Mouse (Mus musculus): ENCODE data around the gene Ryr3. TPM values are rescaled to one million over a fixed set of nuclear protein-coding genes. Genes with fewer than 3 reads are reported as not detected.

Gene Ryr3
- total RNA-seq, 2 experiments from 2014 or later = 0.40 to 0.53 TPM

DNA sequence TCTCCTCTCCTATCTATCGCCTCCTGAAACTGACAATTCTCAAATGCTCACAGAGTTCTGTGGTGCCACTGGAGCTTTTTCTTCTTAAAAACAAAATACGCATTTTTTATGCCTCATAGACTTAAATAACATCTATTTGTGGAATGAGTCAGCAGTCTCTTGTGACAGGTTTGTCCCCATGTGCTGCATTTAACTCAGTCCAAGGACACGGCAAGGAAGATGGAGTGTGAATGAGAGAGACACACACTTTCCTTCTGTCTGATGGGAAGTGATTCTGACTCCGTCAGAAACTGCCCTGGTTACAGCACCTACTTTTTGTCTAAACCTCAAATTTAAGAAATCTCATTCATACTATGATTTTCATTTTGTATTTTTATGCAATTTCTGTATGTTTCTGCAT, 306.3 kb downstream of the Ryr3 start:
- no peak for DNase-seq

DNA sequence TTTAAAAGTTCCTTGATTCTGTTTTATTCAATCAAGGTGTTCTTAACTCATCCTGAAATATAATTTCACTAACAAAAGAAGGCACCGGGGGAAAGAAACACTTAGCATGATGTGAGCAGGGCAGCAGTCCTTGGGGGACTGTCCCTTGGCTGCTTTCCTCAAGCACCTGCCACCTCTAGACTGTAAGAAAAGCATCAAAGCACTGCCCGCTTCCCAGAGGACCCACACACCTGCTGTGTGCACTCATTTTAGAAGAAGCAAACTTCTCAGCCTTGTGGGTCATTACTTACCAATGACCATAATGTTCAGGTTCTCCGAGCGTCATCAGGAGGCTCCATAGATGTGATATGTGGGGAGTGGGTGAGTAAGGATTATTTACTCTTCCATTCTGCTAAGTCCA, 307.8 kb downstream of the Ryr3 start:
- no peak for DNase-seq

DNA sequence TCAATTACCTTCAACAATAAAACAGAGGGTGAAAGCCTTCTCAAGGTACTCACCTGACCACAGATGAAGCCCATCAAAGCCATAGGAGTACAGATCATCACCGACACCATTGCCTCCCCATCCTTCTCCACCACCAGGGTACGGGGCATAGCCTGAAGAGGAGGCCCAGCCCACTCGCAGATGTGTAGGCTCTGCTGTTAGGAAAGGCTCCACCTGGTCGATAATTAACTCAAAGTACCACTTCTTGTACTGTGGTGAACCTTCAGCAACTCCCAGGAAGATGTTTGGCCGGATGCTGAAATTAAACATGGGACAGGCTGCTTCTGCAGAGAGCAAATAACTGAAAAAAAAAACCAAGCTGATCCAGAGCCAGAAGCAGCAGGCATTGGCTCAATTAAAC, 316.1 kb downstream of the Ryr3 start:
- no peak for DNase-seq

DNA sequence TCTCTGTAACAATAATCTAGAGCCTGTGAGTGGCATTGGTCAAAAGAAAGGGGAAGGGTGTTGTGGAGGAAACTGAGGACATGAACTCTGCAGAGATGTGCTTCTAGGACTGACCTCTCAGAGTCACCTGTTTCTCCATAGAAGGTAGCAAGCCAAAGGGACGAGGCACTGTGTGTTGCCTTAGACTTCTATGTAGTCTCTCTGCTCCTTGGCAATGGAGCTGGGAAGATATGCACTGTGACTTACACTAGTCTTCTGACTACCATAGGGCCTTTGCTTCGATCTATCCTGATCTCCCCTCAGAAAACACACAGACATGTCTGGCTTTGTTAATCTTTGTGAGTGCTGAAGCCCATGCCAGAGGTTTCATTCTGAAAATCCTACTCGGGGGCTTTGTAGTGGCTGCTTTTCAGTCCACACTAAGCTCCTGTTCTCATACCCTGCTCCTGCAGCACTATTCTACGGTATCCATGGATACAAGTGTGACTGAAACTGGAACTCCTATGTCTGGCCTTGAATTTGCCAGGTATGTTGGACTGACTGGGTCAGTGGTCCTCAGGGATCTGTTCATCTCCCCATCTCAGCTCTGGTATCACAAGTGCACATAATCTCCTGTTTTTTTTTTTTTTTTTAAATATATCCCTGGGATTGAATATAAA, 332.3 kb downstream of the Ryr3 start:
- DNase-seq = no peak

DNA sequence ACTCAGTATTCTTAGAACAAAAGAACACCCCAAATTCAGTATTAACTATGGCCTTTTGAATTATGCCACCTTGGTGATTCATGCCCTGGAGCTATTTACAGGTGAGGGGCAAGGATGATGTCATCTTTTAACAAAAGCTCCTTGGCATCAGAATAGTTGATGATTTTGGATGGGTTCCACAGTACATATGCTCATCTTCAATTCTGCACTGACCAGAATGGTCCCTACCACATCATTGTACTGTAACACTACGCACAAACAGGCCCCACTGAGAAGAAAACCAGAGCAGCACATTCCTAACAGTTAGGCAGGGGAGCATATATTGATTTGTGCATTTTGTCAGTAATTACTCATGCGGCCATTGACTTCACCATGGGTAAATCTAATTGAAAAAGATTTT, 335.1 kb downstream of the Ryr3 start:
- DNase-seq = no peak

DNA sequence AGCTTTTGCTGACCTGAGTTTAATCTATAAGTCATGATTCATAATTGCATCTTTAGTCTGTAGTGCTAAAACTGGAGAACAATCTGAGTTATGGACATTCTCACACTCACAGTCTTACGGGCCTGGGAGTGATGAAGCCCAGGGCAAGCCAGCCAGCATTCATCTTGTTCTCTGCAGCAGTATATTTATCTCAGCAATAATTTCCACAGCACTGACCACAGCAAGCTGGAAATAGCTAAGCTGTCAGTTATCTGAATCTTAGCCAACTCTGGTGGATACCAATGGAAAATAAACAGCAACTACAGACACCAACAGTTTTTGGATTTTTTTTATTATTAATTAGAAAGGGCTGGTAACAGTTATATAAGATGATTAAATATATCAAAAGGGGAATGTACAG, 335.5 kb downstream of the Ryr3 start:
- DNase-seq = no peak

DNA sequence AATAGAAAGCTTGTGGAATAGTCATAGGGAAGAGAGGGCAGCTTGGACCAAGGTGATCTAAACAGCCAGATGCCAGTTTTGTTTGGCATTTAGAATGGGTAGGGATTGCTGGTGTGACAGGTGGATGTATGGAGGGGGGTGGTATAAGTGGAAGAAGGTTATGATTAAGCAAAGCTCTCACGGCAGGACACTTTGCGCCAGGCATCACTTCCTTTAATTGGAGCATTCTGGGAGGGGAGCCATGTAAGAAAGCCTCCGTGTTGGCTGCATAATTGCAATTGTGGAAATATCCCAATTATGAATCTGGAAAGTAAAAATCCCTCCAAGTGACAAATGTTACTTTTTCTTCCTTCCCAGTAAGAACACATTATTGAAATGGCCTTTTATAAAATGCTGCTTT, 339.5 kb downstream of the Ryr3 start:
- no peak for DNase-seq

DNA sequence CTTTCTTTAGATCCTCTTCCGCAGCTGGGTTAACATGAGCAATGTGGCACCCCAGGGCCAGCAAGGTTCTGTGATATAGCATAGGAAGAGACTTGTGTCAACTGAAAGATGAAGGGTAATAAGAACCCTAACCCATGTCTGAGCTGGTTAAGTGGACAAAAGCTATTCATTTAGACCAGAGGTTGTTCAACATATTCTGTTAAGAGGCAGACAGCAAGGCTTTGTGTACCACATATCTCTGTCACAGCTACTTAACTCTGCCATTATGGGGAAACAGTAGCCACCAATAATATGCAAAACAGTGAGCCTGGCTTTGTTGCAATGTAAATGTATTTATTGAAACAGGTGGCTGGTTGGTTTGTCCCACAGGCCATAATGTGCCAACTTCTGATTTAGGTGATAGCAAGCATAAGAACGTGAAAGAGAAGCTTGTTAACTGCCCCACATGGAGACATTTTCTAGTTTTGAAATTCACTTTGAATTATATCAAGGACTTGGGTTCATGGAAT, 350.8 kb downstream of the Ryr3 start:
- no peak for DNase-seq

DNA sequence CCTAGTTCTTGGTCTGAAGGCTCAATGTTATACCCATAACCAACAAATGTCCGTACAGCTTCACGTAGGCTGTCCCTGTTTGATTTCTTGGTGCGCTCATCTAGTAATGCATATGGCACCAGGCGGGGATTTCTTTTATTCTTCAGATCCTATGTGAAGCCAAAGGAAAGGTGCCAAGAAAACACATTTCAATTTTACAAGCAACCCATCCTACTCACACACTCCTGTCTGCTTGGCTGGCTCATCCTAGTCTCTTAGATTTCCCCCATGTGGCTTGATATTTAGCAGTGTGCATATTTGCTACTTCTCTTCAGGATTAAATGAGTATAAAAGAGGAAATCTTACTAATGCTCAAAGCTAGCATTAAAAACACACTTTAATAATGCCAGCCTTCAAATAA, 355.1 kb downstream of the Ryr3 start:
- no peak for DNase-seq

DNA sequence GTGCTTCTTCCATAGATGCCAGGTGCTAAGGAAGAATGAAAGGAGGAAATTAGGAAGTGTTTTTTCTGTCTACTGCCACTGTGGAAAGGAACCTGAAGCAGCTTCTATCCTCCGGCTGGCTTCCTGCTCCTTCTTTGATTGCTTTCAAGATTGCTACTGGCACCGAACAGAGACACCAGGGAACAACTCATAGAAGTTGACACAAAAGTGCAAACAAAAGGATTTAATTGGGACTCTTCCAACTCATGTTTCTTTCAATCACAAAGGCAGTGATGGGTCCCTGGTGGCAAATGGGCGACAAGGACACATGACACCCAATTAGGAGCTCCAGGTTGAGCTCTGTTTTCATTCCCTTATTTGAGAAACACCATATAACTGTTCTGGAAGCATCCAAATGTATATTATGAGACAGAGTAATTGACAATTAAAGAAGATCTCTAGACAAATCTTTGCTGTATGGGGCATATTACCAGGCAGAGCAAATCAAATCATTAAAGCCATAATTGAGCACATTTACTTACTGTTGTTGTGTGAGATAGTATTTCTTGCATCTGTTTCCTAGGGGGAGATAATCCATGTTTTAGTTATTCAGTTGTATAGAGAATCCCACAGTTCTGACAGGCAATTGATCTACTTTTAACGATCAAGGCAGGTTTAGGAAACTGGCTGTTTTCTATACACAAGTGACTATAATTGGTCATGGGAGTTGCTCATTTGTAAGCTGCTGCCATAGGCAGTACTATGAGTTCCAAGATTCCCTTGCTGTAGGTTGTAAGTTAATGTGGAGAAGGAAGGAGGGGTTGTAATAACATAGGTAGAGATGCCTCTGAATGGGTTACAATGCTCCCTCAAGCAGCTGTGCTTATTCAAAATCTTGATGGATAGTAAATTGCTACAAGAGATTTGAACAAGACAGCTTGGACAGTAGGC, 371.0 kb downstream of the Ryr3 start:
- no peak for DNase-seq

DNA sequence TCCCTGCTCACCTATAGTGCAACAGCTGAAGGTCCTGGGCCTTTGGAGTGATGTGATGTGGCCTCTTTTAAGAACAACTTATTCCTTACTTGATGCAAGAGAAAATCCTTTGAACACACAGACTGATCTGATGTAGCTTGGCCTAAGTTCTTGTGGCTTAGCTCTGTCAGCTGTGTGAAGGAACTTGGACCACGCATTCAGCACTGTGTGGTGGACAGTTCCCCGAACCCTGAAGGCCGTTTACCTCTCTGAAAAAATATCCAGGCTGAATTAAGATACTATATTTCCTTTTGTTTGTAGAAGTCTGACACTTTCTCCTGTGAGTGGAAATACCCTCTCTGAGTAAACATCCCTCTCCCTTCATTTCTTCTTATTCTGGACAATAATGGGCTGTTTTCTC, 374.0 kb downstream of the Ryr3 start:
- peak; percentile 1 to 8 for DNase-seq

DNA sequence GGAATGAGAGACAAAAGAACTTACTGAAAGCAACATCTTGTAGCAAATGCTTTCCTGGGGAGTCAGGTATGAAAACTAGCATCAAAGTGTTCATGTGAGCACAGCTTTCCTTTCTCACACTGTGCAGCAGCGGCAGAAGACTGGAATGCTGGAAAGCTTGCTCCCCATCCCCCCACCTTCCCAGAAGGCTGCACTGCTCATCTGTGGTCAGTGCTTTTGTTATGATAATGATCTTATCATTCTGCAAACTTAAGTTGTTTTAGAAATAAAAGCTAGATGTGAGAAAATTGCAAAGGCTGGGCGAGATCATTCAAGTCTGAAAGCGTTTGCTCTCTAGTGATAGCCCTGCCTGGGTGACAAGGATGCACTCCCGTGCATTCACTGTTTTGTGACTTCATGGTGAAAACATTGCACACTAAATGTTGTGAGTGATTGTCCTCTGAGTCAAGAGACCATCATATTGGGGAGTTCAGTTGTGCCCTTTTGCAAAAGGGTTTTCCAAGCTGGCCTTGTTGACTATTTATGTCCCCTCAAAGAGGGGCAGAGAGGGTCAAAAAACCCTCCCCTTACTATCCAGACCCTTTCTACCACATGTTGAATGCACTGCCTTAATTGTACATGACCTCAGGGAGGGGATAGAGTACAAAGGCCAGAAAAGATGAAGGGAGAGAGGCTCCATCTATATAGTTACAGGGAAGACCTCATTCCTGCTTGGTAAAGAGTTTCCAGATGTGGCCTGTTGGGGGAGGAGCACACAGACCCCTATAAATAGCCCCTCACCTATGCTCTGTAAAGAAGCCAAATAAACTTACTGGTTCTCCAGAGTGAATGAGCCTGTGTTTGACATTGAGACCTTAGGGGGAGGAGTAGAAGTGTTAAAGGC, 385.2 kb downstream of the Ryr3 start:
- DNase-seq = no peak

DNA sequence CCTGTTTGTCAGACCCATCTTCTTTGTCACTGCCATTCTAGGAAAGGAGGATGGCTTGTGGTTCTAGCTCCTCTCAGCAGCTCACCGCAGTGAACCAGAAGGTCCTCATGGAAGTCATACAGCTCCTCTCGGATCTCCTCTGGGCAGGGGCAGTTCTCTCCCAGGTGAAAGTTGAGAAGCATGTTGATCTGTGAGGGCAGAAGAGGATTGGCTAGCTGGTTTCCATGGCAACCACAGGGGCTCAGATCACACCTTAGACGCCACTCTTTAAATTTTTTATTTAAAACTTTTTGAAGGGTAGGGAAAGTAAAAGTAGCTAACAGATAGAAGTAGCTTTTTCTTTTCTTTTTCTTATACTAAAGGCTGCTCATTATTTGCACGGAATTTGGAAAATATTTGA, 390.3 kb downstream of the Ryr3 start:
- DNase-seq = no peak

DNA sequence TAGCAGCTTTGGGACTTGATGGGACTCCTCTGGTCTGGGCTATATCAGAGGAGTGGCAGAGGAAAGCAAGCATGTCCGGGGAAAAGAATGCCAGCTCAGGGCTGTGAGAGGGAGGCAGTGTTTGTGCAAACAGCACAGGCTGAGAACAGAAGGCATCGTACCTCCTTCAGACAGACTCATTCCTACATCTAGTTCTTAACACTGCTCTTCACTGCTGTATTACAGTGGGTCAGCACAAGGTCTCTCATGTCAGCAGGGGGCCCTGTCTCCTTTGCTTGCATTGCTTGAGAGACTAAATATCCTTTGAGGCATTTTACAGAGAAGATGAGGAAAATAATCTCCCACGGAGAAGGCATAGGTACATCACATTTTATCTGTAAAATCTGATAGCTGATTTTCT, 394.2 kb downstream of the Ryr3 start:
- DNase-seq = no peak

DNA sequence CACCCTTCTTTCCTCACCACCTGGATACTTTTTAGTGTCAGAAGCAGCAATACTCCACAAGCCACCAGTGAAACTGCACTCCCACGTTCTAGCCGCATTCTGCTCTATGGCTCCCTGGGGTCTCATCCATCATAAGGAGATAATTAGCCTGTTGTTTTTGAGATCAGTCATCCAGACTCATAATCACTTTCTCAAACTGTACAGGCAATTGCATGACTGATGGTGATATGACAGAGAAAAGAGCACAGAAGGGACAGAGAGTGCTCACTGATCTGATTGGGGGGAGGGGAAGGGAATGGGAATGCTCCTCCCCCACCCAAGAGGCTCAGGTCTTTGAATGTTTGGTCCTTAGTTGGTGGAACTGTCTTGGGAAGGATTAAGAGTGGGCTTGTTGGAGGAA, 397.8 kb downstream of the Ryr3 start:
- DNase-seq = no peak

DNA sequence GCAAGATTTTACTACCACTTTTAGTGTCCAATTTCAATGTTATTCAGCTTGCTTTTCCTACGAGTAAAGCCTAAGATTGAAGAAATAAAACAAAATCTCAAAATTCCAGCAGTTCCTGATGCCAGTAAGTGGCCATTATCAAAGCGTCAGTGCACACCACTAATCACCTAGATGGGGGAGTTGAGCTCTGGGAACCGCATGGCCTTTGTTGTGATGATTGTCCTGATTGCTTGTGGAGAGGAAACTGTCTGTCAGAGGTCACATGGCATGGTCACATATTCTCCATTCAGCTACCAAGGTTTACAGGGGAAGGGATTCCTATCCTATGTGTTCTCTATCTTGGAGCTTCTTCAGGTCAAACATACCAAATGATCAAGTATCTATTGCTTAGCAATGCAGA, 399.9 kb downstream of the Ryr3 start:
- no peak for DNase-seq

DNA sequence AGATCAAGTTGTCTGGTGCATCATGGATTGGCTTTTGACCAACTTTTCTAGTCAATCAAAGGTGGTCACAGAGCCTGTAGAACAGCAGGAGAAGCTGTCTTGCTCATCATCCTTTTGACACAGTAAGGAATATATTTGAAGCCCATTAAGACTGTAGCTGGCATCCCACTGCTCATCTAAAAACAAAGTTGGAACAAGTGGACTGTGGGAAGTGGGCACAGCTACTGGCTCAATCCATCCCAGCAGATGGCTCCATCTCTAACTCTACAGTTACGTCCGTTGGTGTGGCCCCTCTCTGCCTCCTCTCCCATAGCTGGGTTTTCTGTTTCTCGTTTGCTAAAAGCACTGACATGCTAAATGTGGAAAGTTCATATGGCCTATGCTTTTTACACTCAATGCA, 400.9 kb downstream of the Ryr3 start:
- DNase-seq = no peak

DNA sequence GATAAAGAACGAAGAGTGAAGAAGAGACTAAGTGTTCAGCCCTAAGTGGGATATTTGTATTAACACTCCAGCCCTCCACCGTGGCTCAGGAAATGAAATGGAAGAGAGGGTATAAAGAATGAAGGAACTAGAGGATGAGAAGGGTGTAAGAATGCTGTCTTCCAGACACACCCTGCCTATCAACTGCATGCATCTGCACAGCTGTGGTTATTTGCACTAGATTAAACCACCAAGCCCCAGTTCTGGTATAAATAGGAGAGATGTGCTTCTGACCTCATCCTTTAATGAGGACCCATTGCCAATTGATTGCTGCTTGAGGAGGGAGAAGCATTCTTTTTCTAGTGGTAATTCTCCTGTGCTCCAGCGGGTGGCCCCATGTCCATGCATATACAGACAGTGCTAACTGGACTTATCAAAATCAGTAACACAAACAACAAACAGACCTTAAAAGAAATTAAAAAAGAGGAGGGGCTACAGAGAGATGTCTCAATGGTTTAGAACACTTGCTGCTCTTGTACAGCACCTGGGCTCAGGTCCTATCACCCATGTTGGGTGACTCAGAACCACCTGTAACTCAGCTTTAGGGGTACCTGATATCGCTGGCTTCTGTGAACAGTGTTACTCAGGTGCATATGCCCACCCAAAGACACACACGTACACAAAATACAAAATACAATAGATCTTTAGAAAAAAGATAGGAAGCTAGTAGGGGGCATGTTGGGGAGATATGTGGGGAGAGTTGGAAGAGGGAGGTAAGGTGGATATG, 404.1 kb downstream of the Ryr3 start:
- DNase-seq = peak in 1 of 2 experiments; percentile 5

DNA sequence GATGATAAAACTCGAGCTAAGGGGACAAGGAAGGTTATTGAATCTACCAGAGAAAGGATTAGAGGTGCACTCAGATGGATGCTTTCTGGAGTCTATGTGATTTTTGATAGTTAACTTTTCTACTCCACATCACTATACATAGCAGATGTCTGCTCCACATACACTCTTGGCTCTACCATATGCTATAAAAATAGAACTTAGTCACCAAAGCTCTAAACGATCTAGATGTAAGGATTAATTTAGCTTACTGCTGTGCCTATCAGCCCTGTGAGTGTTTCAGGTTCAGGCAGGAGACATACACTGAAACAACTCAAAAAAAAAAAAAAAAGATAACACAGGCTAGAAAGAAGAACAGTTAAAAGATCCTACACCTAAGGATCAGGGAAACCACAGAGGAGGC, 410.9 kb downstream of the Ryr3 start:
- DNase-seq = no peak

DNA sequence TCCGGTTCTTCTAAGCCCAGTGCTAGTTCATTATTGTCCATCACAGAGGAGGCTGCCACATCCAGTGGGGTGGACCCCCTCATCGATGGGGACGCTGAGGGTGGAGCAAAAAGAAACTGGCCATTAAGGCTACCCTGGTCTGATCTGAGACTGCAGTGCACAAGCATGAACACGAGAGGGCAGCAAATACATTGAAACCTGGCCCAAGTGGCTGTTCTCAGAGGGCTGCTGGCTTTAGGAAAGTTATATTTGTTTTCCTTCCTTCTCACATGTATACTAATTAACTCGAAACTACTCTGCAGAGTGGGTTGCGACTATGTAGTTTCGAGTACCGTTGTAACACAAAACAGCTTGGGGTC, 416.9 kb downstream of the Ryr3 start:
- DNase-seq = peak; percentile 53 to 62

DNA sequence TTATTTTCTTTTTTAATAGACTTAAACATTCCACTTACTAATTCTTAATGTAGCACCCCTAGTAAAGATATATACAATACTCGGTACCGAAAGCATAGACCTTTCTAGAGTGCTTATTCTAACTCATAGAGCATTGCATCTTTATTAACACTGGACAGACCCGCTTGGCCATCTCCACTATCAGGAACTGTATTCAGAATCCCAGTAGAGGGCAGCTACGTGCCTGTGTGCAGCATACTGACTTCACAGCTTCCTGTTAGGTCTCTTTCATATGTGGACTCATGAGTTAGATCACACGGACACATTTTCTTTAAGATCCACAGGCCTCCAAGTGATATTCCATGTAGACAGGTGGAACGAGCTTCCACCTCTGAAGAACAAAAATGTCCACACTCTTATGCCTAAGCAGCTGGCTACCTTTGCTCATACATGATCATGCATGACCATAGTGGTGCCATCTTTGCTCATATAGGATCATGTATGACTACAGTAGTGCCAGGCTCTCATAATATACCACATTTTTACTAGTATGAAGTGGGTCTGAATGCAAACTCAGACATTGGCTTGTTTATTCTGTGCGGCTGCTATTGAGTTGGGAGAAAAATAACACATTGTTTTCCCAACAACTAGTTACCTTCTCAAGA, 417.4 kb downstream of the Ryr3 start:
- peak in 1 of 2 experiments; percentile 6 for DNase-seq

Measured in adrenal gland, postnatal 36 days (tissue).